Mouse (Mus musculus): ENCODE data around the gene Brd4.
"Not testable (repeated sequence)": the region's sequence is repeated elsewhere in the genome, so short reads cannot be mapped to it uniquely, and the experiment has no call there.

- not testable (repeated sequence) for TF ChIP-seq CTCF, EP300 (IDR thresholded peaks at IDR 0.05; ENCODE audit: low read depth)
Measured at GRCm38 (mm10) chr17:32211554-32211953, 73.0 kb downstream of the Brd4 start.
